Mouse (Mus musculus): ENCODE data around the gene Bcl2l15. TPM values are rescaled to one million over a fixed set of nuclear protein-coding genes. Genes with fewer than 3 reads are reported as not detected.
"Not testable (repeated sequence)": the region's sequence is repeated elsewhere in the genome, so short reads cannot be mapped to it uniquely, and the experiment has no call there.

Bcl2l15 gene
- polyA plus RNA-seq, 1 experiment from 2014 or later, result 1.7 TPM

GRCm38 (mm10) chr3:103801631-103802531 is 30.5 kb upstream of the Bcl2l15 start:
- Histone ChIP-seq H3K4me1 (peaks cover 91% of the 10 kb centered on the region), H3K4me3 (no peak overlapping the region; the same call in 1 of the 2 replicates), H3K27ac (peak overlapping the region; percentile 94), H3K36me3 (peaks cover 57% of the 10 kb centered on the region), H3K9ac (peak overlapping the region; percentile 67), H3K4me2 (peak overlapping the region; percentile 38), H3K9me3 (replicated peaks) (no peaks in the 10 kb centered on the region), H3K27me3 (replicated peaks) (no peaks in the 10 kb centered on the region)
- peak; percentile 68 for ATAC-seq
- 21% methylated on average over 10 of the region's 10 CpGs for WGBS (ENCODE audit: insufficient replicate concordance)

DNA sequence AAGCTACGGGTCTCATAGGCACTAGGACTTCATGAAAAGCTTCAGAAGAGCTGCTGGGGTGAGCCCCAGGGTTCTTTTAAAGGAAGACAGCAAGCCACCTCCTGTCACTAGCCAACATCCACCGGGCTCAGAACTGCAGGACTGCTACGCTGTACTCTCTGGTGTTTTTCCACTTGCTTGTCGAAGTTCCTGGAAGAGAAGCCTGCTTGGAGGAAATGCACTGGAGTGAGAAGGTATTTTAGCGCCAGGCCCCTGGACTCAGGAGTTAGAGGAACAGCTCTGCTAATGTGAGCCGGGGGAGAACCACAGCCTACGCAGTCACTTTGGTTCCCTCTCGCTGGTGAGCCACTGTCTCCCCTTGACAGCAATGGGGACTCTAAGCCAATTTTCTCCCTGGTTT is 29.5 kb upstream of the Bcl2l15 start:
- Histone ChIP-seq H3K9ac (peak overlapping the region; percentile 49), H3K36me3 (peaks cover 67% of the 10 kb centered on the region), H3K4me2 (0 out of 2 replicates have a peak overlapping the region, but pooled peaks have one; percentile 15), H3K27ac (peak overlapping the region; percentile 94), H3K4me3 (no peak overlapping the region), H3K27me3 (replicated peaks) (no peaks in the 10 kb centered on the region), H3K9me3 (replicated peaks) (no peaks in the 10 kb centered on the region), H3K4me1 (peaks cover 91% of the 10 kb centered on the region)
- WGBS (ENCODE audit: insufficient replicate concordance), result 52% methylated on average over 8 of the region's 8 CpGs
- ATAC-seq, result no peak

GRCm38 (mm10) chr3:103805671-103806070 is 26.7 kb upstream of the Bcl2l15 start:
- Histone ChIP-seq H3K9ac (0 out of 2 replicates have a peak overlapping the region, but pooled peaks have one; percentile 12), H3K27ac (peak overlapping the region; percentile 94), H3K4me1 (peaks cover 81% of the 10 kb centered on the region), H3K9me3 (replicated peaks) (no peaks in the 10 kb centered on the region), H3K4me3 (no peak overlapping the region), H3K4me2 (peak overlapping the region; percentile 35), H3K27me3 (replicated peaks) (no peaks in the 10 kb centered on the region), H3K36me3 (peaks cover 67% of the 10 kb centered on the region)
- ATAC-seq, result no peak
- 83% methylated on average over 1 of the region's 1 CpGs for WGBS (ENCODE audit: insufficient replicate concordance)

GRCm38 (mm10) chr3:103808891-103809798 is 23.3 kb upstream of the Bcl2l15 start, which contains the start of the genes Dclre1b, Ap4b1 and Gm43064:
TSS of gene Dclre1b (minus strand) at chr3:103809444.
TSS of gene Ap4b1 (plus strand) at chr3:103809520.
TSS of gene Gm43064 (plus strand) at chr3:103809573.
- Histone ChIP-seq H3K36me3 (peaks cover 64% of the 10 kb centered on the region), H3K4me2 (peak within 1 kb of the TSS; percentile 75), H3K27me3 (replicated peaks) (no peaks in the 10 kb centered on the region), H3K4me1 (peaks cover 63% of the 10 kb centered on the region), H3K9me3 (replicated peaks) (no peaks in the 10 kb centered on the region), H3K4me3 (peak within 1 kb of the TSS; percentile 96), H3K9ac (peak within 1 kb of the TSS; percentile 88), H3K27ac (peak within 1 kb of the TSS; percentile 97)
- ATAC-seq, result peak; percentile 90
- WGBS (ENCODE audit: insufficient replicate concordance), result under 1% methylated on average over 58 of the region's 70 CpGs

DNA sequence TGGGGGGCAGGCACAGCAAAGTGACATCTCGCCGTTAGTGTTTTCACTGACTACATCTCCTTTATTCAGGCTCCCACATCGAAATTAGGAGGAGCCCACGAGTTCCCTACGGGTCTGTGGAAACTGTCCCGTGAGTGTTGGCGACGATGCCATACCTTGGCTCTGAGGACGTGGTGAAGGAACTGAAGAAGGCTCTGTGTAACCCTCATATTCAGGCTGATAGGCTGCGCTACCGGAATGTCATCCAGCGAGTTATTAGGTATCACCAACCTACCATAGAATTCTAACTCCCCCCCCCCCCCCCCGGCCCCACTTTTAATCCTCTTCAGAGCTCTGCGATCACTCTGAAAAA is 22.6 kb upstream of the Bcl2l15 start:
- under 1% methylated on average over 14 of the region's 14 CpGs for WGBS (ENCODE audit: insufficient replicate concordance)
- H3K27me3 ChIP-seq (replicated peaks), result no peaks in the 10 kb centered on the region
- ATAC-seq, result peak; percentile 62

DNA sequence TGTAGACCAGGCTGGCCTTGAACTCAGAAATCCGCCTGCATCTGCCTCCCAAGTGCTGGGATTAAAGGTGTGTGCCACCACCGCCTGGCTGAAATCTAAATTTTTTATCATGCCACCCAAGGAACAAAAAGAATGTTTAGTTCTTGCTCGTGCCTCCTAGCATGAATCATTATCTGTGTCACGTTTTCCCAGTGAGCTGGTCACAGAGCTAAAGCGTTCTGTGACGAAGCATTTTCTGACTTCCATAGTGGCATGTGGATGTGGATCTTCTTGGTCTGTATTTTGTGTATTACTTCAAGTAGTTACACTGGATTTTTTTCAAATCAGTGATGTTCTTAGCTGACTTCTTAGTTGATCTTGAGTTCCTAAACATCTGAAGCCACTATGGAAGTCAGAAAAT is 21.4 kb upstream of the Bcl2l15 start:
- H3K9me3 ChIP-seq (replicated peaks), result no peaks in the 10 kb centered on the region
- peaks cover 47% of the 10 kb centered on the region for H3K4me1 ChIP-seq
- H3K27me3 ChIP-seq (replicated peaks), result no peaks in the 10 kb centered on the region
- ATAC-seq, result no peak
- H3K36me3 ChIP-seq, result peaks cover 62% of the 10 kb centered on the region
- peak overlapping the region; percentile 96 for H3K4me3 ChIP-seq
- peak overlapping the region; percentile 88 for H3K9ac ChIP-seq
- H3K27ac ChIP-seq, result peak overlapping the region; percentile 97
- H3K4me2 ChIP-seq, result peak overlapping the region; percentile 75
- WGBS (ENCODE audit: insufficient replicate concordance), result 61% methylated on average over 6 of the region's 6 CpGs

More for the DNA sequence above, 22.6 kb upstream of the Bcl2l15 start:
- H3K4me3 ChIP-seq, result peak overlapping the region; percentile 96
- H3K9me3 ChIP-seq (replicated peaks), result no peaks in the 10 kb centered on the region
- H3K4me2 ChIP-seq, result peak overlapping the region; percentile 75
- peak overlapping the region; percentile 97 for H3K27ac ChIP-seq
- peaks cover 57% of the 10 kb centered on the region for H3K4me1 ChIP-seq
- H3K36me3 ChIP-seq, result peaks cover 64% of the 10 kb centered on the region
- peak overlapping the region; percentile 88 for H3K9ac ChIP-seq

- no peak for ATAC-seq
Observed at GRCm38 (mm10) chr3:103827548-103827947, 4.9 kb upstream of the Bcl2l15 start.

GRCm38 (mm10) chr3:103829036-103829435 is 3.4 kb upstream of the Bcl2l15 start:
- Histone ChIP-seq H3K9me3 (replicated peaks) (no peaks in the 10 kb centered on the region), H3K27ac (no peak overlapping the region), H3K27me3 (replicated peaks) (no peaks in the 10 kb centered on the region), H3K36me3 (no peaks in the 10 kb centered on the region), H3K4me2 (no peak overlapping the region), H3K4me3 (no peak overlapping the region), H3K9ac (no peak overlapping the region), H3K4me1 (peaks cover 25% of the 10 kb centered on the region)
- no peak for ATAC-seq
- 79% methylated on average over 3 of the region's 3 CpGs for WGBS (ENCODE audit: insufficient replicate concordance)

More at GRCm38 (mm10) chr3:103827548-103827947, 4.9 kb upstream of the Bcl2l15 start:
- no peak overlapping the region for H3K27ac ChIP-seq
- no peak overlapping the region for H3K4me2 ChIP-seq
- peaks cover 12% of the 10 kb centered on the region for H3K36me3 ChIP-seq
- no peaks in the 10 kb centered on the region for H3K27me3 ChIP-seq (replicated peaks)
- no peak overlapping the region for H3K9ac ChIP-seq
- H3K4me1 ChIP-seq, result peaks cover 17% of the 10 kb centered on the region
- H3K4me3 ChIP-seq, result no peak overlapping the region
- no peaks in the 10 kb centered on the region for H3K9me3 ChIP-seq (replicated peaks)

DNA sequence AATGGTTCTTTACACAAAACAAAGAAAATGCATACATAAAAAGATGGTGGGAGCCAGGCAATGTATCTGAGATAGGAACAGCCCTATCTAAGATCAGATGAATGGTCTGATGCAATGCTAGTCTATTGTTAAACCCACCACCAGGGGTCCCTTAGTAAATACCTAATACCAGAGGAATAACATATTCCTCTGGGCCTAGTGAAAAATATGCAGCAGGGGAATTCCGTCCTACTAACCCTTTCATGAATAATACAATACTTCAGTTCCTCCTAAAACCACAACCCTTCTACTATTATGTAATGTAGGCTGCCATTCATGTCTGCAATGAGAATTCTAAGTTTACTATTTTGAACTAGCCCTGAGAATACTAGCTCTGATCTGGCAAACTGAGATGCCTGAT is 1.7 kb upstream of the Bcl2l15 start:
- H3K27me3 ChIP-seq (replicated peaks); H3K9ac ChIP-seq; ATAC-seq; H3K27ac ChIP-seq; H3K9me3 ChIP-seq (replicated peaks); H3K4me2 ChIP-seq; H3K36me3 ChIP-seq; H3K4me3 ChIP-seq: not testable (repeated sequence)
- peaks cover 25% of the 10 kb centered on the region for H3K4me1 ChIP-seq
- WGBS (ENCODE audit: insufficient replicate concordance), result 80% methylated on average over 1 of the region's 1 CpGs

GRCm38 (mm10) chr3:103831146-103831545 is 1.3 kb upstream of the Bcl2l15 start:
- Histone ChIP-seq H3K4me3 (no peak overlapping the region), H3K4me1 (peaks cover 25% of the 10 kb centered on the region), H3K36me3 (no peaks in the 10 kb centered on the region), H3K9ac (no peak overlapping the region), H3K27ac (no peak overlapping the region), H3K4me2 (no peak overlapping the region), H3K27me3 (replicated peaks) (no peaks in the 10 kb centered on the region), H3K9me3 (replicated peaks) (no peaks in the 10 kb centered on the region)
- 78% methylated on average over 7 of the region's 7 CpGs for WGBS (ENCODE audit: insufficient replicate concordance)
- ATAC-seq, result no peak

DNA sequence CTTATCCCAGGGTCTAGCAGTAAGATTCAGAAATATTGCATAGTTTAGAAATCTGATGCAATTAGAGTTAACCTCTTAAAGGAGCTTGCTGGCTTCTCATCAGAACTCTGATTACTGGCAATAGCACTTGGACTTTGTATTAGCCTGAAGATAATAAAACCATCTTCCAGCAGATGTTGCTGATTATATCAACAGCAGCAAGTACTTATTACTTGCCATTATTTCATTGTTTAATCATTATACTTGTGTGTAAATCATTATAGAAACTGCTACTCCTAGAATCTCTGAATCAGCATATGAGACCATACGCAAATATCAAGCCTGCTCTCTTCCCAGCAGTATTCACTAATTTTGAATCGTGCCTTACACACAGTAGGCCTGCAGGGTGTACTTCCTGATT is 1.6 kb downstream of the Bcl2l15 start:
- ATAC-seq, result no peak
- WGBS (ENCODE audit: insufficient replicate concordance), result 86% methylated on average over 2 of the region's 2 CpGs
- no peak overlapping the region for H3K9ac ChIP-seq

More for the DNA sequence above, 1.6 kb downstream of the Bcl2l15 start:
- Histone ChIP-seq H3K36me3 (no peaks in the 10 kb centered on the region), H3K27ac (no peak overlapping the region), H3K4me1 (peaks cover 25% of the 10 kb centered on the region), H3K4me3 (no peak overlapping the region), H3K27me3 (replicated peaks) (no peaks in the 10 kb centered on the region), H3K4me2 (no peak overlapping the region), H3K9me3 (replicated peaks) (no peaks in the 10 kb centered on the region)

Measured in liver, embryonic 12.5 days (tissue).